Mouse (Mus musculus) embryo, embryonic 10.5 days (tissue): ENCODE data around the gene Cmip.

Source experiments
- DNase-seq: peaks from one replicate; pipeline ENCODE4 v3.0.0-alpha.2; 2015; ENCODE audit warnings: low spot score

Cmip gene

GRCm38 (mm10) chr8:117297913-117298518 lies 41.2 kb downstream of the Cmip start:
- DNase-seq: no peak

GRCm38 (mm10) chr8:117299204-117299603 lies 42.3 kb downstream of the Cmip start:
- no peak for DNase-seq

GRCm38 (mm10) chr8:117300188-117300587 lies 43.3 kb downstream of the Cmip start:
- no peak for DNase-seq

GRCm38 (mm10) chr8:117301457-117302041 lies 44.7 kb downstream of the Cmip start:
- DNase-seq: no peak

- no peak for DNase-seq
These were observed 45.2 kb downstream of the Cmip start for GRCm38 (mm10) chr8:117302072-117302471.

- no peak for DNase-seq
These were observed 46.8 kb downstream of the Cmip start for GRCm38 (mm10) chr8:117303666-117304065.

GRCm38 (mm10) chr8:117305405-117305804 lies 48.5 kb downstream of the Cmip start:
- DNase-seq: no peak

- no peak for DNase-seq
These were observed 49.9 kb downstream of the Cmip start for GRCm38 (mm10) chr8:117306756-117307155.

- DNase-seq: no peak
These were observed 50.4 kb downstream of the Cmip start for GRCm38 (mm10) chr8:117307221-117307620.

GRCm38 (mm10) chr8:117308303-117309095 lies 51.6 kb downstream of the Cmip start:
- DNase-seq: no peak

- no peak for DNase-seq
These were observed 52.9 kb downstream of the Cmip start for GRCm38 (mm10) chr8:117309653-117310274.

GRCm38 (mm10) chr8:117310961-117311561 lies 54.2 kb downstream of the Cmip start:
- no peak for DNase-seq

- peak; percentile 65 for DNase-seq
These were observed 57.6 kb downstream of the Cmip start for GRCm38 (mm10) chr8:117314308-117314953.

GRCm38 (mm10) chr8:117315727-117316126 lies 58.9 kb downstream of the Cmip start:
- no peak for DNase-seq

- no peak for DNase-seq
These were observed 60.6 kb downstream of the Cmip start for GRCm38 (mm10) chr8:117317478-117317877.

- DNase-seq: no peak
These were observed 62.3 kb downstream of the Cmip start for GRCm38 (mm10) chr8:117318911-117319826.

GRCm38 (mm10) chr8:117320616-117321015 lies 63.8 kb downstream of the Cmip start:
- DNase-seq: no peak

- DNase-seq: no peak
These were observed 64.4 kb downstream of the Cmip start for GRCm38 (mm10) chr8:117321232-117321631.

GRCm38 (mm10) chr8:117322021-117322420 lies 65.2 kb downstream of the Cmip start:
- no peak for DNase-seq

- DNase-seq: no peak
These were observed 65.9 kb downstream of the Cmip start for GRCm38 (mm10) chr8:117322715-117323310.
